Mouse (Mus musculus): ENCODE results near the gene Wdr83os.
"Not testable (repeated sequence)": the region's sequence is repeated elsewhere in the genome, so short reads cannot be mapped to it uniquely, and the experiment has no call there.

Gene Wdr83os

DNA sequence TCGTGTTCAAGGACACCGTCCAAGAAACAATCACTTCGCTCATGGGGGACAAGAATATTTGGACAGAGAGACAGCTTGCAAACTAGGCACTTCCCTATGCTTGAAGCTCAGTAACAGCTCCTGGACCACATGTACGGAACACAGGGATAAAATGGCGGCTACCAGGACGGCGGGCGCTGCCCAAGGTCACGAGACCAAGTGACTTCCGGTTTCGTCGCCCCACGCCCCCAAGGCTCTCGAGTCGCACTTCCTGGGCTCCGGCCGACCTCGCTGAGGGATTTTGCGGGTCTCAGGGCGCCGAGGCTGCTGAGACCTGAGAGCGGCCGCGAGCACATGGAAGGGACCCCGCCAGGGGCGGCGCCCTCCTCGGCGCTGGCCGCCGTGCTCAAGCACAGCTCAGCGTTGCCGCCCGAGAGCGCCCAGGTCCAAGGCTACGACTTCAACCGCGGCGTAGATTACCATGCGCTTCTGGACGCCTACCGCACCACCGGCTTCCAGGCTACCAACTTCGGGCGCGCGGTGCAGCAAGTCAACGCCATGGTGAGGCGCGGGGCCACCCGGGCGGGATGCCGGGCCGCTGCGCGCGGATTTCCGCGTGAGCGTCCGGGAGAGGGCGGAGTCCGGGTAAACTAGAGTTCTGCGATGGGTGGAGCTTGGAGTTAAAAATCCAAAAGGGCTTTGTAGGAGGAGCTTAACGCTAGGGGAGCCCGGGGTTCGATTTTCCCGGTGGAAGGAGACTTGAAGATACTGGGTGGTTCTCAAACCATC lies 8.8 kb upstream of the Wdr83os start, which contains the start of gene Dhps:
Gene Dhps (plus strand): TSS at position 244 of the 768 bp plus-strand sequence.
- intact Hi-C loops (cut with DNase I) = loop anchor here (5.0 kb wide), 1 partner anchor 34 kb away; the partner anchor contains the start of gene Tnpo2

DNA sequence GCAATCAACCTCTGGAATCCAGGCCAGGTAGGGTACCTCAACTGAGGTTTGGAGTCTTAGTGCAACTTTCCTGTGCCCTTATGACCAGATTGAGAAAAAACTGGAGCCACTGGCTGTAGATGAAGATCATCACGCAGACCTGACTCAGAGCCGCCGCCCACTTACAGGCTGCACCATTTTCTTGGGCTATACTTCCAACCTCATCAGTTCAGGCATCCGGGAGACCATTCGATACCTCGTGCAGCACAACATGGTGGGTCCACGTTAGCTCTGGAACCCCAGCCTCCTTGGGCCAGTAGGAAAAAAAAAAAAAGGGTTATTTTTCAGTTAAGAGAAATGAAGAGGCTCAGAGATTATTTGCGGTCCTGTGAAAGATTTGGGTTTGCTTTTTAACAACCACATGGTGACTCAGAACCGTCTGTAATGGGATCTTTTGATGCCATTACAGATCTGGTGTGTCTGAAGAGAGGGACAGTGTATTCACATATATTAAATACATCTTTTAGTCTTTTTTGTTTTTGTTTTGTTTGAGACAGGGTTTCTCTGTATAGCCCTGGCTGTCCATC lies 8.1 kb upstream of the Wdr83os start:
- intact Hi-C loops (cut with DNase I) = loop anchor here (5.0 kb wide), 1 partner anchor 35 kb away; the partner anchor contains the start of gene Tnpo2

DNA sequence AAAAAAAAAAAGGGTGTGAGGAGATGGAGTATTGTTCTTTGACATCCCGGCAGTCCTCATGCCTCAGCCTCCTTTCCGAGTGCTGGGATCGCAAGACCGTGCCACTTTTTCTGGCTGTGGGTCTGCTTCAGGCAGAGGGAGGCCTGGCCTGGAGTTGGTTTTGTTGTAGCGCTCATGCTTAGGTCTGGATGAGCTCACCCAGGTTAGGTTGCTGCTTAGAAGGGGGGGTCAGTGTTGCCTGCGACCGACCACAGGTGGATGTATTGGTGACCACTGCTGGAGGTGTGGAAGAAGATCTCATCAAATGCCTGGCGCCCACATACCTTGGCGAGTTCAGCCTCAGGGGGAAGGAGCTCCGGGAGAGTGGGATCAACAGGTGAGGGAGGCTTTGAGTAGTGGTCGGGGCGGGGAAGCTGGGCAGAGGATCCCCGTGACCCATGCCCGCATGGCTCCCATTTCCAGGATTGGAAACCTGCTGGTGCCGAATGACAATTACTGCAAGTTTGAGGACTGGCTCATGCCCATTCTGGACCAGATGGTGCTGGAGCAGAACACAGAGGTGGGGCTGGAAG lies 7.4 kb upstream of the Wdr83os start:
- intact Hi-C loops (cut with DNase I) = loop anchor here (5.0 kb wide), 1 partner anchor 36 kb away; the partner anchor contains the start of gene Tnpo2

DNA sequence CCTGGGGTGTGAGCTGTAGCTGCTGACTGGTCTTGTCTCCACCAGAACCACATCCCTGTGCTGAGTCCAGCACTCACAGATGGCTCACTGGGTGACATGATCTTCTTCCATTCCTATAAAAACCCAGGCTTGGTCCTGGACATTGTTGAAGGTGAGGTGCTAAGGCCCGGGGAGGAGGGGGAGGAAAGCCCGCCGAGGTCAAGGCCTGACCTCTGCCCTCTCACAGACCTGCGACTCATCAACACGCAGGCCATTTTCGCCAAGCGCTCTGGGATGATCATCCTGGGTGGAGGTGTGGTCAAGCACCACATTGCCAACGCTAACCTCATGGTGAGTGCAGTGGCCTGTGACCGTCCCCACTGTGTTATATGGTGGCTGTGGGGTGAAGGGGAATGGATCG lies 6.4 kb upstream of the Wdr83os start:
- intact Hi-C loops (cut with DNase I) = loop anchor here (5.0 kb wide), 1 partner anchor 37 kb away; the partner anchor contains the start of gene Tnpo2

DNA sequence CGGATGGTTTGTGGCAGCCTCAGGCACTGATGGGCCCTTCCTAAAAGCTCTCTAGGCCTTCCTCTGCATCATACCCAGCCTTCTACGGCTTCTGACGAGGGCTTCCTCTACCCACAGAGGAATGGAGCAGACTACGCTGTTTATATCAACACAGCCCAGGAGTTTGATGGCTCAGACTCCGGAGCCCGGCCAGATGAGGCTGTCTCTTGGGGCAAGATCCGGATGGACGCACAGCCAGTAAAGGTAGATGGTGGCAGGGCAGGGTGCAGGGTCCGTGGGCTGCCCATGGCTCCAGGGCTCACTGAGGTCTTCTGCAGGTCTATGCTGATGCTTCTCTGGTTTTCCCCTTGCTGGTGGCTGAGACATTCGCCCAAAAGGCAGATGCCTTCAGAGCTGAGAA lies 5.9 kb upstream of the Wdr83os start:
- intact Hi-C loops (cut with DNase I) = loop anchor here (5.0 kb wide), 3 partner anchors 37 to 223 kb away; partner anchors contain the start of genes Orc6, Tnpo2 and Vps35

DNA sequence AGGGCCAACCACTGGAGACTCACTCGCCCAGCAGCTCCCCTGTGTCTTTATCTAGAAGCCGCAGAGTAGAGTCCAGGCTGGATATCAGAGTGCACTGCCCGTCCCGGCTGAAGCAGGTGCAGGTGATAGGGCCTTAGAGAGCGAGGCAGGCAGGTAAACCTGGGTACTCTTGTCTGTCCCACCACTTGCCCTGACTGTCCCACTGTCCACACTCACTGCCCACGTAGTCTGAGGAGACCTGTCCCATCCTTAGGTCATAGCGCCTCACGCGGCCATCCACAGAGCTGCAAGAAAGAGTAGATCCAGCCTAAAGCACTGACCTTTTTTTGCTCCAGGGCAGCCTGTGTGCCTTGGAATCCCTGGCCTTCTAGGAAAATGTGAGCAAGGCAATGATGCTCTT lies 4.5 kb upstream of the Wdr83os start:
- intact Hi-C loops (cut with DNase I) = loop anchor here (5.0 kb wide), 2 partner anchors 96 to 221 kb away; partner anchors contain the start of genes Orc6 and Vps35

DNA sequence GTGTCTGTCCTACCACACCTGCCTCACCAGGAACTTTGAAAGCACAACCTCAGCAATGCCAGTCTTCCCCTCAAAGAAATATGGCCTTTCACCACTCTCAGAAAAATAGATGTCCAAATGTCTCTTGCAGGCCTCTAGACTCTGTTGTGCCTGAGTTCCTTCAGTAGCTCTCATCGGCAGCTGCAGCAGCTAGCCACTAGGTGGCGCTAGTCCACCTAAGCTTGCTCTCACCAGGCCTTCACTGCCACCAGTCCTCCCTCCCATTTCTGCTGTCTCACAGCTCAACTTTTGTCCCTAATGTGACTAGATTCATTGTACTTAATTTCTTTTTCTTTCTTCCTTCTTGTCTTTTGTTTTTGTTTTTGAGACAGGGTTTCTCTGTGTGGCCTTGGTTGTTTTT lies 3.5 kb upstream of the Wdr83os start:
- intact Hi-C loops (cut with DNase I) = loop anchor here (5.0 kb wide), 2 partner anchors 95 to 220 kb away; partner anchors contain the start of genes Orc6 and Vps35

DNA sequence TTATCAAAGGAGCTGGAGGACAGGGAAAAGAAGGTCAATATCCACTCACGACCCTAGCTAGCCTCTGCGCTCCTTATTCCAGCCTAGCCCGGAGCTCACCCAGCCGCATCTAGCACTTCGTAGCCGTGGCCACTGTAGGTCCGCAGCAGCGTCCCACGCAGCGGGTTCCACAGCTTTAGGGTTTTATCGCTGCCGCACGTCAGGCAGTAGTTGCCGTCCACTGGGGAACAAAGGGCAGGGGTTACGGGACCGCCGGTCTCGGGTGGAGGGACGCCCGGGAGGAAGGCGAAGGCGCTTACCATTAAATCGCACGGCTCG lies 367 bp upstream of the Wdr83os start:
- intact Hi-C loops (cut with DNase I) = no loop called here

DNA sequence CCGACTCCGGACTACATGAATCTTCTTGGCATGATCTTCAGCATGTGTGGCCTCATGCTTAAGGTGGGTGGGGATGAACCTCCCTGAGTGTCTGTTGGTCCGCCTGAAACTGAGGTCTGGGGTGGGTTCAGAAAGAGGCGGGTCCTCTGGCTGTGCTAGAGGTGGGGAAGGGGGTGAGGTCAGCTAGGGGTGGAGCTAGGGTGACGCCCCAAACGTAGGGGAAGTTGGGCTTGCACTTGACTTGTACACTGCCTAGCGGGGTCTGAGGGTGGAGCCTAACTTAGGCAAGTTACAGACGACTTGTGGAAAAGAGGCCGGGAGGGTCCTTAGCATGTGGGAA lies 646 bp downstream of the Wdr83os start, which contains the start of gene Wdr83:
Gene Wdr83 (minus strand): TSS at position 91 of the 340 bp plus-strand sequence.
- intact Hi-C loops (cut with DNase I) = no loop called here

DNA sequence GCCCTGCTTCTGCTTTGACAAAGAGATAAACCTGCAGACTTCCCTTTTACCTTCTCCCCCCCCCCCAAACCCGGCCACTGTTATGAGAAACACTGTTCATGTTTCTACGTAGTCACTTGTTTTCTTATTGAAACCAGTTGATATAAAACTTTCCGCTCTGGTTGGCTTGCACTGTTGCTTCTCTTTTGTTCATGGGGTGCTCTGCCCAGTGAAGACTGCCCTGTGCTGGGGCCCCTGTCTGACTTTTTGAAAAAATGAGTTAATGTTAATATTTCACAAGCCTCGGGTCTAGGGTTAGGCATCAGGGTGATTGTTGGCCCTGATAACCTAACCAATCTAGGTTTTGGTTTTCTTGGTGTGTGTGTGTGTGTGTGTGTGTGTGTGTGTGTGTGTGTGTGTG lies 1.6 kb downstream of the Wdr83os start:
- intact Hi-C loops (cut with DNase I) = not testable (repeated sequence)

DNA sequence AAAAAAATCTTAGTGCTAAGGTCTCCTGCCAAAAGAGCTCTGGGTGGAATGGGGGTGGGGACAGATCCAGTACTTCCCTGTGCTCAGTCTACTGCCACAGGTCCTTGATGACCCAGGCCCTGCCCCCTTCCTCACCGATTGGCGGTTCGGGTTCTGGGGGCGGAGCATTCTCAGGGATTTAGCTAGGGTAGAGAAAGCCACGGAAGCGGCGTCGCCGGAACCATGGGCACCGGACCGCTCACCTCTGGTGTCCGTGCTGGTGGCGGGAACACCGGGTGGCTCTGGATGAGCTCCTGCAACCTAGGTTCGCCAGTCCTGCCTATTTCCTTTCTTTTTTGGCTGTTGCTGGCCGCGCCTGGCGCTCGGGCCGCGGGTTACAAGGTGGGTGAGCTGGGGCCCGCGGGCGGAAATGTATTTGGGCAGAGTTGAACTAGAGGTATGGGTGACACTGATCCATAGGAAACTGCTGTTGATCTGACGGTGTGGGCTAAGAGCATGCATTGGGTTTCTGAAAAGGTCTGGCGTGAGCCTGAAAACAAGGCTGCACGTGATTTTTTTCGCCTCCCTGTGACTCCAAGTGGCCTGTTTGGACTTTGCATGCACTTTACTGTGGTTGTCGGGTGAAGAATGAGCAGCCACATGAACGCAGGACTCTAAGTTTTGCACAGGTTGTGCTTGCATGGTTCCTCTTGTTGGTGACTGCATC lies 2.7 kb downstream of the Wdr83os start, which contains the start of gene Man2b1:
Gene Man2b1 (plus strand): TSS at position 163 of the 706 bp plus-strand sequence.
- intact Hi-C loops (cut with DNase I) = no loop called here

DNA sequence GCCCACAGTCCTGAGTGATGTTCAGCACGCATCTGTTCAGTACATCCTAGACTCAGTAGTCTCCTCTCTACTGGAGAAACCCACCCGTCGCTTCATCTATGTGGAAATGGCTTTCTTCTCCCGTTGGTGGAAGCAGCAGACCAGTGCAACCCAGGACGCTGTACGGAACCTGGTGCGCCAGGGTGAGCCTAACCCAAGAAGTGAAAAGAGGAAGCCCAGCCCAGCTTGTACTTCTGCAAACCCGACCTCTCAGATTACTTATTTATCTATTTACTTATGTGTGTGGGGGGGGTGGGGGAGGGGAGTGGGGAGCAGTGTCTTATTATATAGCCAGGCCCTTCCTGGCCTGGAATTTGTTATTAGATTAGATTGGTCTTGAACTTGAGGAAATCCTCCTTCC lies 4.1 kb downstream of the Wdr83os start:
- intact Hi-C loops (cut with DNase I) = no loop called here

DNA sequence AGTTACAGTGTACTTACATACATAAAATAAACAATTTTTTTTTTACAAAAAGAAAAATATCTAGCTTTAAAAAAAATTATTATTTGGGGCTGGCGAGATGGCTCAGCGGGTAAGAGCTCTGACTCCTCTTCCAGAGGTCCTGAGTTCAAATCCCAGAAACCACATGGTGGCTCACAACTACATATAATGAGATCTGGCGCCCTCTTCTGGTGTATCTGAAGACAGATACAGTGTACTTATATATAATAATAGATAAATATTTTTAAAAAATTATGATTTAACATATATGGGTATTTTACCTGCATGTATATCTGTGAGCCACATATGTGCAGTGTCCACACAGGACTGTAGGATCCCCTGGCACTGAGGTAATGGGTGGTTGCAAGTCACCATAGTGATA lies 5.7 kb downstream of the Wdr83os start:
- intact Hi-C loops (cut with DNase I) = no loop called here

DNA sequence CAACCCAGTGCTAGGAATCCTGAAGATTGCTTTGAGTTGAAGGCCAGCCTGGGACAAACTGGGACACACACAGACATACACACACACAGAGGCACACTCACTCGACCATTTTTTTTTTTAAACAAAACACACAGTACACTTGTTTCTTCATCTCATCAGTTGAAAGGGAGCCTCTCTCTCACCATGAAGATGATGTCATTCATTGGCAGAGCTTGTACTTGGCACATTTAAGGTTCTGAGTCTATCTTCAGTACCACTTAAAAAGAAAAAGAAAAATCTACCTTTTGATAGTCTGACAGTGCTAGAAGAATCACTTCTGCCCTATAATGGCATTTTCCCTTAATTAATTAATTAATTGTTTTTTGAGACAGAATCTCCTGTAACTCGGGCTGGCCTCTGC lies 8.2 kb downstream of the Wdr83os start:
- intact Hi-C loops (cut with DNase I) = no loop called here

DNA sequence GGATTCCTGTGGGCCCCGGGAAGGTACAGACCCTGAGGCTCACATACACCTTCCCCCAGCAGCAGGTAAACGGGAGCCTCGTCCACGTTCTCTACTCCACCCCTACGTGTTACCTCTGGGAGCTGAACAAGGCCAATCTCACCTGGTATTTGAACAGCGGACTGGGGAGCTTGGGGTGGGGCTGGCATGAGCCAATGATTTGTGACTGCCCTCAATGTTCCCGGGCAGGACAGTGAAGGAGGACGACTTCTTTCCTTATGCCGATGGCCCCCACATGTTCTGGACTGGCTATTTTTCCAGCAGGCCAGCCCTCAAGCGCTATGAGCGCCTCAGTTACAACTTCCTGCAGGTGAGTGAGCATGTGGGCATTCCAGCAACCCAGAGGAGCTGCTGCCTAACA lies 10.3 kb downstream of the Wdr83os start:
- intact Hi-C loops (cut with DNase I) = no loop called here

DNA sequence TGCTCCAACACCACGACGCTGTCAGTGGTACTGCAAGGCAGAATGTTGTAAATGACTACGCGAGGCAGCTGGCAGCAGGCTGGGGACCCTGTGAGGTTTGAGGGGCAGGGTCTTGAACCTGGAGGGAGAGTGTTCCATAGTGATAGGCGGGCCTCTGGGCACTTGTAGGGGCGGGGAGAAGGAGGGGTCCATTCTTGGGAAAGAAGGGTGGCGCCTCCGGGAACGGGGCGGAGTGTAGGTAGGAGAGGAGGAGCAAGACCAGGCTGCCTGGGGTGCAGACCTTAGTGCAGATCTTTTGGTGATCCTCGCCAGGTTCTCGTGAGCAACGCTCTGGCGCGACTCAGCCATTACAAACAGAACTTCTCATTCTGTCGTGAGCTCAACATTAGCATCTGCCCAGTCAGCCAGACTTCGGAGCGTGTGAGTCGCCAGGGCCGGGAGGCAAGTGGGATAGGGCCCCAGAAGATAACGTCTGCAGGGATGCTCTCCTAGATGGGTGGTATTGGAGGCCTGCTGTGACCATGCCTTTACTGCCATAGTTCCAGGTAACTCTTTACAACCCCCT lies 11.1 kb downstream of the Wdr83os start:
- intact Hi-C loops (cut with DNase I) = no loop called here

DNA sequence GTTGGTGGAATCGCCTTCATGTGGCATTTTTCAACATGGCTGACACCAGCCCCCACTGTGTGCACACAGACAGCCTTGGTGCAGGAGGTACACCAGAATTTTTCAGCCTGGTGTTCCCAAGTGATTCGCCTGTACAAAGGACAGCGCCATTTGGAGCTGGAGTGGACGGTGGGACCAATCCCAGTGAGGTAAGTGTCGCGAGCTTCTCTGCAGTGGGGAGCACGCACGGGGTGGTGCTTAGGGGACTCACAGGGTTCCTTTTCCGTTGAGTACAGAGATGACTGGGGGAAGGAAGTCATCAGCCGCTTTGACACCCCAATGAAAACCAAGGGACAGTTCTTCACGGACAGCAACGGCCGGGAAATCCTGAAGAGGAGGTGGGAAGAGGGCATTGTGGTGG lies 14.5 kb downstream of the Wdr83os start:
- intact Hi-C loops (cut with DNase I) = no loop called here

DNA sequence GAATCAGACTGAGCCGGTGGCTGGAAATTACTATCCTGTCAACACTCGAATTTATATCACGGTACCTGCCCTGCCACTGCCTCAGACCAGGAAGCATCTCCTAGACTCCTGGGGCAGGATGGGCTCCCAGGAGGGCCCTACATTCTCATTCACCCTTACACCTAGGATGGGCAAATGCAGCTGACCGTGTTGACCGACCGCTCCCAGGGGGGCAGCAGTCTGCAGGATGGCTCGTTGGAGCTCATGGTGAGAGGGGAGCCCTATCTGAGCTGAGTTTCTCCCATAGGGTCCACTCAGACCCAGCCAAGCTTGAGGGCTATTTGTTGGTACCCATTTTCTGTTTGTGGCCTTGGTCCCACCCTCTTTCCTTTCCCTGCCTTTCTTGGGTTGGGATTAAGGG lies 15.0 kb downstream of the Wdr83os start:
- intact Hi-C loops (cut with DNase I) = no loop called here

DNA sequence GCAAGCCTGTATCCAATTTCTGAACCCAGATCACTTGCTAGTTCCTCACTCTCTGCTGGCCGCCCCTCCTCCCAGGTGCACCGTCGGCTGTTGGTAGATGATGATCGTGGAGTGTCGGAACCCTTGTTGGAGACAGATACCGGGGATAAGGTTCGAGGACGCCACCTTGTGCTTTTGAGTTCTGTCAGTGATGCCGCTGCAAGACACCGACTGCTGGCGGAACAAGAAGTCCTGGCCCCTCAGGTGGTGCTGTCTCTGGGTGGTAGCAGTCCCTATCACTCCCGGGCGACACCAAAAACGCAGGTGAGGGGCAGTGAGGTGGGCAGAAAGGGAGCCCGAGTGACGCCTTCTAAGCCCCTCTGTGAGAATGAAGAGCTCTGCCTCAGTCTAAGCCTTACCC lies 15.7 kb downstream of the Wdr83os start:
- intact Hi-C loops (cut with DNase I) = no loop called here

DNA sequence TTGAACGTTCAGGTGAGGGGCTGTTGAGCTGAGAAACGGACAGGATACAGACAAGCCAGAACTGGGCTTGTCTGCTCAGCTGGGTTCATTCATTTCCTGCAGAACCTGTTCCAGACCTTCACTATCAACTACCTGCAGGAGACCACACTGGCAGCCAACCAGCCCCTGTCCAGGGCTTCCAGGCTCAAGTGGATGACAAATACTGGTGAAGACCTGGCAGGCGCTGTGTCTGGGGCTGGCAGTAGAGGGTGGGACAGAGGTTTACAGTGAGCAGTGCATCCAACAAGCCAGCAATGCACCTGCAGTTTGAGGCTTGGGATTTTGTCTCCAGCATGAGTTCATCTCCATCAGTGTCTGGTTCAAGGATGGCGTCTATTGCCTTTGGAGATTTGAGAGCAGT lies 16.3 kb downstream of the Wdr83os start:
- intact Hi-C loops (cut with DNase I) = no loop called here

DNA sequence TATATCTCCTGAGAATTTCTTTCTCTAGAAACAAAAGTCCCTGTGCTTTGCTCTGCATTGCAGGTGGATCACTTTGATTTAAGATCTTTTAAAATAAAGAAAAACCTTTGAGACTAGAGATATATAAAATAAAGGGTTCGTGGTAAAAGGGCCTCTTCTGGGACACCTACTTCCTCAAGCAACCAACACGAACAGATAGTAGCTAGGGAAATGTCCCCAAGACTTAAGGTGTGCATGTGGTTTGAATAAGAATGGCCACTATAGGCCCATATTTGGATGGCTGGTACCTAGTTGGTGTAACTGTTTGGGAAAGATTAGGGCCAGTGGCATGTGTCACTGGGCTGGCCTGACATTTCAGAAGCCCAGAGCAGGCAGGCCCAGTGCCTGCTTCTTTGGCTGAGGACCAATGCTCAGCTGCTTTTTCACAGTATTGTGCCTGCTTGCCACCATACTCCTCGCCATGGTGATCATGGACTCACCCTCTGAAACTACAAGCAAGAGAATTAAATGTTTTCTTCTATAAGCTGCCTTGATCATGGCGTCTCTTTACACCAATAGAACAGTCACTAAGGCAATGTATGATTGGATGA lies 19.6 kb downstream of the Wdr83os start:
- intact Hi-C loops (cut with DNase I) = no loop called here
